In genomic region chr7:144538030-144538644, GRCm38 (mm10) we compare ENCODE assay signal across 14 mouse cellular contexts. TPM values are rescaled to one million over a fixed set of nuclear protein-coding genes. Genes with fewer than 3 reads are reported as not detected.
A peak's percentile ranks its signal among the peaks of the same experiment; 100 is the strongest.
DNase-seq lines count a peak whose midpoint lies in the region; ATAC-seq and TF ChIP-seq lines count a peak whose summit lies in the region.
"Had no signal": no experiment of that assay in that cellular context is flagged by ENCODE, and none has a peak within 500 bp of the region (broad histone marks: within the 10 kb centered on the region; RNA-seq: fewer than 3 reads in every experiment).

No protein-coding gene starts in this region.

- DNase-seq in embryonic facial prominence, embryonic 10.5 days (ENCODE audit: low spot score): no peak
- DNase-seq in heart, postnatal 10 days: peak; percentile 43 to 47
- DNase-seq in heart, adult 8-10 months (ENCODE audit: low spot score): no peak
- DNase-seq in lung, postnatal 0 days (ENCODE audit: low spot score): peak; percentile 34
- no peak for DNase-seq in lung, adult 2 months
- no peak for DNase-seq in spleen, postnatal 4 days (ENCODE audit: low spot score in 2 of 2)
- DNase-seq: adrenal gland, adult 8-10 months; B cell, adult 2 months; kidney, adult 8-10 months; right cerebral cortex, postnatal 14 days; thymus, adult 18-20 months had no signal

- intact Hi-C loops in heart, postnatal 10 days (cut with DNase I): no loop called here

- TF ChIP-seq EP300 in lung, postnatal 0 days (IDR thresholded peaks at IDR 0.05): no peak

- peak overlapping the region; percentile 48; the same call in 1 of the 2 replicates for H3K27ac ChIP-seq in embryonic facial prominence, embryonic 13.5 days
- H3K27ac ChIP-seq in embryonic facial prominence, embryonic 10.5 days (replicated peaks): no peak overlapping the region
- H3K27ac ChIP-seq in lung, postnatal 0 days (ENCODE audit: low read length): no peak overlapping the region
- H3K27ac ChIP-seq in embryonic fibroblast, embryonic 13.5 days (ENCODE audit: insufficient read depth, low read length): peak overlapping the region; percentile 47; the same call in 1 of the 2 replicates

- no peak overlapping the region for H3K4me3 ChIP-seq in embryonic facial prominence, embryonic 13.5 days
- no peak overlapping the region for H3K4me3 ChIP-seq in embryonic facial prominence, embryonic 10.5 days
- H3K4me3 ChIP-seq in lung, postnatal 0 days (ENCODE audit: low read depth, low read length): no peak overlapping the region
- no peak overlapping the region for H3K4me3 ChIP-seq in lung, adult 2 months (replicated peaks; ENCODE audit: extremely low read depth, low read depth, low read length)
- no peak overlapping the region for H3K4me3 ChIP-seq in embryonic fibroblast, embryonic 13.5 days (ENCODE audit: insufficient read depth, low read length)

- no peak for ATAC-seq in embryonic facial prominence, embryonic 13.5 days (ENCODE audit: insufficient number of reproducible peaks, insufficient read depth, low FRiP score, low TSS enrichment, low read depth)
- peak; percentile 62 for ATAC-seq in lung, postnatal 0 days
- ATAC-seq: hindbrain, embryonic 16.5 days had no signal

- H3K9ac ChIP-seq in embryonic facial prominence, embryonic 13.5 days: no peak overlapping the region
- no peak overlapping the region for H3K9ac ChIP-seq in lung, postnatal 0 days (replicated peaks; ENCODE audit: low read depth)

- no peaks in the 10 kb centered on the region for H3K9me3 ChIP-seq in embryonic facial prominence, embryonic 13.5 days
- no peaks in the 10 kb centered on the region for H3K9me3 ChIP-seq in embryonic facial prominence, embryonic 10.5 days
- H3K9me3 ChIP-seq in lung, postnatal 0 days (ENCODE audit: low read length): no peaks in the 10 kb centered on the region

- TF ChIP-seq POLR2A in lung, adult 2 months (IDR thresholded peaks at IDR 0.05; ENCODE audit: borderline replicate concordance, extremely low read depth, low read depth, low read length): no peak
- no peak for TF ChIP-seq POLR2A in embryonic fibroblast, embryonic 13.5 days (IDR thresholded peaks at IDR 0.05; ENCODE audit: low read depth, low read length)

- H3K27me3 ChIP-seq in embryonic facial prominence, embryonic 13.5 days: no peaks in the 10 kb centered on the region
- H3K27me3 ChIP-seq in embryonic facial prominence, embryonic 10.5 days (replicated peaks; ENCODE audit: low read depth, poor library complexity, severe bottlenecking): no peaks in the 10 kb centered on the region
- no peaks in the 10 kb centered on the region for H3K27me3 ChIP-seq in lung, postnatal 0 days (replicated peaks; ENCODE audit: insufficient read depth, low read length)

- peaks cover 33% of the 10 kb centered on the region for H3K4me1 ChIP-seq in embryonic facial prominence, embryonic 13.5 days
- H3K4me1 ChIP-seq in embryonic facial prominence, embryonic 10.5 days: peaks cover 7% of the 10 kb centered on the region; the same call in 1 of the 2 replicates
- peaks cover 11% of the 10 kb centered on the region; the same call in 1 of the 2 replicates for H3K4me1 ChIP-seq in lung, postnatal 0 days (ENCODE audit: insufficient read depth, low read depth, low read length)
- peaks cover 2% of the 10 kb centered on the region; the same call in 1 of the 2 replicates for H3K4me1 ChIP-seq in lung, adult 2 months (ENCODE audit: control insufficient read depth, insufficient read depth, low read length)
- peaks cover 16% of the 10 kb centered on the region for H3K4me1 ChIP-seq in embryonic fibroblast, embryonic 13.5 days (ENCODE audit: control insufficient read depth, insufficient read depth, low read length)

- H3K4me2 ChIP-seq in embryonic facial prominence, embryonic 13.5 days: no peak overlapping the region
- H3K4me2 ChIP-seq in lung, postnatal 0 days (replicated peaks; ENCODE audit: low read depth, low read length): no peak overlapping the region

- 75% methylated on average over 4 of the region's 4 CpGs for WGBS in embryonic facial prominence, embryonic 13.5 days
- 90% methylated on average over 4 of the region's 4 CpGs for WGBS in embryonic facial prominence, embryonic 10.5 days
- 70% methylated on average over 4 of the region's 4 CpGs for WGBS in lung, postnatal 0 days
- WGBS in lung, adult 2 months: 63% methylated on average over 4 of the region's 4 CpGs

- TF ChIP-seq CTCF in lung, postnatal 0 days (IDR thresholded peaks at IDR 0.05): no peak
- TF ChIP-seq CTCF in lung, adult 2 months (IDR thresholded peaks at IDR 0.05; ENCODE audit: insufficient read depth, low read length): no peak
- TF ChIP-seq CTCF in embryonic fibroblast, embryonic 13.5 days (IDR thresholded peaks at IDR 0.05; ENCODE audit: borderline replicate concordance, insufficient read depth, low read length): no peak

- 0 out of 2 replicates have a peak, but pooled peaks cover 4% of the 10 kb centered on the region for H3K36me3 ChIP-seq in embryonic facial prominence, embryonic 13.5 days
- peaks cover 17% of the 10 kb centered on the region for H3K36me3 ChIP-seq in embryonic facial prominence, embryonic 10.5 days (replicated peaks)
- H3K36me3 ChIP-seq in lung, postnatal 0 days (ENCODE audit: insufficient read depth, low read length): 0 out of 2 replicates have a peak, but pooled peaks cover 3% of the 10 kb centered on the region

RNA-seq across cellular contexts. Expression of gene Ppfia1, which starts 15.4 kb away (rescaled TPM):
- polyA plus RNA-seq in embryonic facial prominence, embryonic 13.5 days (2015; fragmentation: Nextera tagmentation; extraction: Ambion mirVana): 40.6 and 46.1 TPM in 2 replicates
- 44.3 and 44.6 TPM in 2 replicates for polyA plus RNA-seq in embryonic facial prominence, embryonic 10.5 days (2016; fragmentation: Nextera tagmentation; extraction: Ambion mirVana)
- total RNA-seq in heart, postnatal 10 days (2021): 10 to 100 TPM; 69.9 to 81.5 TPM
- total RNA-seq in heart, adult 8-10 months (2022): 10 to 100 TPM; 35.9 to 50.6 (median 43.5) TPM
- polyA plus RNA-seq in lung, postnatal 0 days (2015; fragmentation: Nextera tagmentation; extraction: Ambion mirVana): 19.7 and 22.0 TPM in 2 replicates
- polyA plus RNA-seq in lung, adult 2 months (2012; rRNA removed): 30.5 and 40.9 TPM in 2 replicates
- polyA plus RNA-seq in embryonic fibroblast, embryonic 13.5 days (2011; ENCODE audit: insufficient read length, low read depth, missing spikeins): 70.0 and 71.5 TPM in 2 replicates

RNA-seq across cellular contexts. Expression of gene Fadd, which starts 44.1 kb away (rescaled TPM):
- polyA plus RNA-seq in embryonic facial prominence, embryonic 13.5 days (2015; fragmentation: Nextera tagmentation; extraction: Ambion mirVana): 9.6 and 10.0 TPM in 2 replicates
- 10.7 and 12.0 TPM in 2 replicates for polyA plus RNA-seq in embryonic facial prominence, embryonic 10.5 days (2016; fragmentation: Nextera tagmentation; extraction: Ambion mirVana)
- 10 to 100 TPM; 10.6 to 13.1 TPM for total RNA-seq in heart, postnatal 10 days (2021)
- total RNA-seq in heart, adult 8-10 months (2022): 10 to 100 TPM in 1 of 4 experiments, 1 to 10 TPM in 3; 8.4 to 10.0 (median 9.4) TPM
- polyA plus RNA-seq in lung, postnatal 0 days (2015; fragmentation: Nextera tagmentation; extraction: Ambion mirVana): 7.4 and 8.1 TPM in 2 replicates
- 9.2 and 11.6 TPM in 2 replicates for polyA plus RNA-seq in lung, adult 2 months (2012; rRNA removed)
- 5.4 and 8.1 TPM in 2 replicates for polyA plus RNA-seq in embryonic fibroblast, embryonic 13.5 days (2011; ENCODE audit: insufficient read length, low read depth, missing spikeins)

Comparison
In these comparisons a context has a peak if more than half of its experiments do, and no peak if none do; other contexts are left out.
1. H3K27ac ChIP-seq: peak in embryonic facial prominence, embryonic 13.5 days (single experiment) and embryonic fibroblast, embryonic 13.5 days (single experiment); none in embryonic facial prominence, embryonic 10.5 days (single experiment) and lung, postnatal 0 days (single experiment).
2. DNase-seq: peak in heart, postnatal 10 days (2 of 2) and lung, postnatal 0 days (single experiment); none in embryonic facial prominence, embryonic 10.5 days (single experiment), heart, adult 8-10 months (single experiment), lung, adult 2 months (single experiment) and spleen, postnatal 4 days (0 of 2).